In genomic region chr2:35874421-35874820, GRCm38 (mm10) we compare ENCODE assay signal across 19 mouse cellular contexts.
"Had no signal": no experiment of that assay in that cellular context is flagged by ENCODE, and none has a peak within 500 bp of the region (broad histone marks: within the 10 kb centered on the region; RNA-seq: fewer than 3 reads in every experiment).

No protein-coding gene starts in this region.

- H3K9me3 ChIP-seq: limb, embryonic 10.5 days; limb, embryonic 13.5 days; liver, embryonic 12.5 days; liver, embryonic 15.5 days; lung, embryonic 15.5 days had no signal

- H3K4me2 ChIP-seq: limb, embryonic 13.5 days; liver, embryonic 12.5 days; liver, embryonic 15.5 days; lung, embryonic 15.5 days; midbrain, embryonic 11.5 days had no signal

- H3K4me3 ChIP-seq: limb, embryonic 10.5 days; limb, embryonic 13.5 days; liver, embryonic 12.5 days; liver, embryonic 15.5 days; lung, embryonic 15.5 days had no signal

- DNase-seq: kidney, adult 18-20 months; kidney, adult 9 months; kidney, postnatal 14 days; kidney, postnatal 4 days; liver; lung, adult 18-20 months; lung, postnatal 14 days; midbrain, embryonic 14.5 days; right cerebral cortex, postnatal 25 days; spleen, adult 18-20 months; thymus, postnatal 25 days had no signal

- H3K36me3 ChIP-seq: limb, embryonic 10.5 days; limb, embryonic 13.5 days; liver, embryonic 12.5 days; liver, embryonic 15.5 days; lung, embryonic 15.5 days had no signal

- H3K27ac ChIP-seq: limb, embryonic 10.5 days; limb, embryonic 13.5 days; liver, embryonic 12.5 days; liver, embryonic 15.5 days; lung, embryonic 15.5 days; macrophage had no signal

- H3K4me1 ChIP-seq: liver, embryonic 12.5 days; liver, embryonic 15.5 days; lung, embryonic 15.5 days had no signal

- H3K9ac ChIP-seq: limb, embryonic 13.5 days; liver, embryonic 12.5 days; liver, embryonic 15.5 days; lung, embryonic 15.5 days had no signal

- ATAC-seq: intestine, embryonic 16.5 days; liver, embryonic 12.5 days had no signal

- H3K27me3 ChIP-seq: liver, embryonic 15.5 days; lung, embryonic 15.5 days had no signal
